Mouse (Mus musculus): ENCODE measurements around the gene 0610030E20Rik. TPM values are rescaled to one million over a fixed set of nuclear protein-coding genes. Genes with fewer than 3 reads are reported as not detected.

Gene 0610030E20Rik
- polyA plus RNA-seq, 1 experiment from 2014 or later, result 20.6 TPM

- ATAC-seq (ENCODE audit: low FRiP score), result no peak
- Histone ChIP-seq H3K36me3 (no peaks in the 10 kb centered on the region), H3K9me3 (no peaks in the 10 kb centered on the region), H3K27me3 (peaks cover 34% of the 10 kb centered on the region), H3K27ac (no peak overlapping the region), H3K4me3 (no peak overlapping the region), H3K4me1 (replicated peaks) (peaks cover 8% of the 10 kb centered on the region), H3K4me2 (no peak overlapping the region), H3K9ac (no peak overlapping the region)
- WGBS, result 84% methylated on average over 8 of the region's 8 CpGs
Measured at GRCm38 (mm10) chr6:72378510-72379234, 31.6 kb downstream of the 0610030E20Rik start.

- ATAC-seq (ENCODE audit: low FRiP score), result no peak
- WGBS, result 42% methylated on average over 7 of the region's 7 CpGs
- Histone ChIP-seq H3K4me1 (replicated peaks) (peaks cover 8% of the 10 kb centered on the region), H3K4me3 (peak overlapping the region; percentile 43; the same call in 1 of the 2 replicates), H3K36me3 (no peaks in the 10 kb centered on the region), H3K9ac (peak overlapping the region; percentile 70; the same call in 1 of the 2 replicates), H3K27me3 (peaks cover 34% of the 10 kb centered on the region), H3K9me3 (no peaks in the 10 kb centered on the region), H3K27ac (no peak overlapping the region), H3K4me2 (peak overlapping the region; percentile 59)
Measured at GRCm38 (mm10) chr6:72379377-72380130, 32.4 kb downstream of the 0610030E20Rik start.

DNA sequence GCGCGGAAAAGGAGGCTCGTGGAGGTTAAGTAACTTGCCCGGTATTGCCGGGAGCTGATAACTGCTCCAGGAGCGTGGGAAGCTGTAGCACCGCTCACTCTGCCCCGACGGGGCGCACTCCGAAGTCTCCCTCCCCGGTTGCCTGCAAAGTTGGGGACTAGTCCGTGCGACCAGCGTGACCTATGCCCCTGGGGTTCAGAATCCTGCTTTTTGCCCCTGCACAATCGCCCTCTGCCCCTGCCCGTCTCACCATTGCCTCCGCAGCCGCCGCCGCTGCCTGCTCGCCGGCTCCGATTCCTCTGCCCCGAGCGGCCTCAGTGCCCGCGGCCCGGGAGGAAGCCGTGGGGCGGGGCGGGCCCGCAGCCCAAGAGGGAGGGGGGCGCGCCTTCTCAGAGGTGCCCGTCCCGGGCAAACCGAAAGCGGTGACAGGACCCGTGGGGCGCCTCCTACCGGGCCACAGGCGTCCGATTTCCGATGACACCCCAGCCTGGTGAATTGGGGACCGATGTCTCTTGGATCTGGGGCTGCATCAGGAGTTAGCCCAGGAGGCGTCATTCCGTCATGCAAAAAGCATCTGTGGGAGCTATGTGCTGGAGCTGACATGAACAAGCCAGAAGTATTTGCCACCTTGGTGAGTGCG, 33.1 kb downstream of the 0610030E20Rik start, which contains the start of gene Vamp5:
Gene Vamp5 (minus strand): TSS at position 338 of the 640 bp plus-strand sequence.
- peak within 1 kb of the TSS; percentile 59 for H3K4me2 ChIP-seq
- 2% methylated on average over 48 of the region's 49 CpGs for WGBS
- no peak for ATAC-seq (ENCODE audit: low FRiP score)
- peaks cover 8% of the 10 kb centered on the region for H3K4me1 ChIP-seq (replicated peaks)
- H3K4me3 ChIP-seq, result peak within 1 kb of the TSS; percentile 43
- peak within 1 kb of the TSS; percentile 70 for H3K9ac ChIP-seq
- H3K9me3 ChIP-seq, result no peaks in the 10 kb centered on the region
- no peaks in the 10 kb centered on the region for H3K36me3 ChIP-seq
- H3K27ac ChIP-seq, result no peak within 1 kb of the TSS
- peaks cover 34% of the 10 kb centered on the region for H3K27me3 ChIP-seq

DNA sequence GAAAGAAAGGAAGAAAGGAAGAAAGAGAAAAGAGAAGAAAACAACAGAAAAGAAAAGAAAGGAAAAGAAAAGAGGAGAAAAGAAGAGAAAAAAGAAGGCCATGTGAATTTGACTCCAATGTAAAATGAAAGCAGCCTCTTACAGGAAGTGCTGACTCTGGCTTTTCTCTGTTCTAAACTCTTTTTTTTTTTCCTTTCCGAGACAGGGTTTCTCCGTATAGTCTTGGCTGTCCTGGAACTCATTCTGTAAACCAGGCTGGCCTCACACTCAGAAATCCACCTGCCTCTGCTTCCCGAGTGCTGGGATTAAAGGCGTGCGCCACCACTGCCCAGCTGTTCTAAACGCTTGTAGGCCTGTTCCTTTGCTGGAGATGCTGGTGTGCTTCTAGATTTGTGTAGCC, 35.4 kb downstream of the 0610030E20Rik start:
- WGBS, result 85% methylated on average over 6 of the region's 6 CpGs
- ATAC-seq (ENCODE audit: low FRiP score), result no peak
- no peaks in the 10 kb centered on the region for H3K36me3 ChIP-seq

DNA sequence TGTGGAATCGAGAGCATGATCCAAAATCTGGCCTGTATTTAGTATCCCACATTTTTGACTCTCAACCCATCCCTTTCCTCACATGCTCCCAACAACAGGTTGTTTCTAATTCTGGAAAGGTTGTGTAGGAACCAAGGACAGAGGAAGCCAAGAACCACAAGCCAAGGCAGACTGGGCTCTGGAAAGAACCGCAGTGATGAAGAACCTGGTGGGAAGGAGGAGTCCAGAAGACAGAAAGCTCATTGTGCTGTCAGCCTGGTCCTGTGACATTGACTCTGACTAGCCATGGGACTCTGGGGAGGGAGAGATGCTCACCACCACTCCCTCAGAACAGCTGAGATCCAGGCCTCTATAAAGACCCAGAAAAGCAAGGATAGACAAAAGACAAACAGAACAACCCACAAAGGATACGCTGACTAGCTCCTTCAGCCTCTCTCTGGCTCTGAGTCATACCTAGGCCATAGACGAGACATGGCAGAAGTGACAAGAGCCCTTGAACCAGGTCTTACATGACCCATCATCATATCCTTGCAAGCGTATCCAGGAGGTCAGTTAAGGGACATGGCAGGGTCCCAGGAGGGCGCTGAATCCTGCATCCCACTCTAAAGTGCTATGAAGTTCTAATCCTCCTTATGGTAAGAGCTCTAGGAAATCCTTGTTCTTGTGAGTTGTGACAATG, 36.2 kb downstream of the 0610030E20Rik start:
- 85% methylated on average over 6 of the region's 6 CpGs for WGBS

More for the DNA sequence above, 35.4 kb downstream of the 0610030E20Rik start:
- no peak overlapping the region for H3K27ac ChIP-seq
- H3K9ac ChIP-seq, result no peak overlapping the region
- no peak overlapping the region for H3K4me3 ChIP-seq
- H3K4me2 ChIP-seq, result no peak overlapping the region
- H3K4me1 ChIP-seq (replicated peaks), result peaks cover 8% of the 10 kb centered on the region
- peaks cover 35% of the 10 kb centered on the region for H3K27me3 ChIP-seq
- no peaks in the 10 kb centered on the region for H3K9me3 ChIP-seq

DNA sequence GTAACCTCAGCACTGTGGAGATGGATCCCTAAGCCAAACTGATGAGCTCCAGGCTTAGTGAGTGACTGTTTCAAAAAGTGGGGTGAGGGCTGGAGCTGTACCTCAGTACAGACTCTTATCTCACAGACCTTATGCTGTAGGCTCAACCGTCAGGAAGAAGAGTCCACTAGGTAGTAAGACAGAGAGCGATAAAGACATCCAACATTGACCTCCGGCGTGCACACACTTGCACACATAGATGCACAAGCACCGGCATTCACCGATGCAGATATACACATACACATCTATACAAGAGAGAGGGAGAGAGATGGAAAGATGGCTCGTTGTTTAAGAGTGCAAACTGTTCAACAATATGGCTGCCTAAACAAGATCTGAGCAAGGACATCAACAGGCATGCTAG, 36.8 kb downstream of the 0610030E20Rik start:
- Histone ChIP-seq H3K27me3 (peaks cover 35% of the 10 kb centered on the region), H3K4me3 (no peak overlapping the region), H3K4me1 (replicated peaks) (peaks cover 8% of the 10 kb centered on the region), H3K9me3 (no peaks in the 10 kb centered on the region), H3K9ac (no peak overlapping the region), H3K4me2 (no peak overlapping the region), H3K27ac (no peak overlapping the region), H3K36me3 (no peaks in the 10 kb centered on the region)
- no peak for ATAC-seq (ENCODE audit: low FRiP score)
- 94% methylated on average over 7 of the region's 7 CpGs for WGBS

More for the DNA sequence above, 36.2 kb downstream of the 0610030E20Rik start:
- ATAC-seq (ENCODE audit: low FRiP score), result no peak
- no peaks in the 10 kb centered on the region for H3K36me3 ChIP-seq
- H3K9me3 ChIP-seq, result no peaks in the 10 kb centered on the region
- no peak overlapping the region for H3K27ac ChIP-seq
- peaks cover 39% of the 10 kb centered on the region for H3K27me3 ChIP-seq
- peaks cover 8% of the 10 kb centered on the region for H3K4me1 ChIP-seq (replicated peaks)
- H3K9ac ChIP-seq, result no peak overlapping the region
- no peak overlapping the region for H3K4me3 ChIP-seq
- H3K4me2 ChIP-seq, result no peak overlapping the region

GRCm38 (mm10) chr6:72385258-72385657, 38.1 kb downstream of the 0610030E20Rik start:
- Histone ChIP-seq H3K4me1 (replicated peaks) (peaks cover 13% of the 10 kb centered on the region), H3K4me2 (no peak overlapping the region), H3K36me3 (no peaks in the 10 kb centered on the region), H3K27ac (no peak overlapping the region), H3K9me3 (no peaks in the 10 kb centered on the region), H3K4me3 (no peak overlapping the region), H3K27me3 (peaks cover 35% of the 10 kb centered on the region), H3K9ac (no peak overlapping the region)
- WGBS, result 88% methylated on average over 4 of the region's 4 CpGs
- ATAC-seq (ENCODE audit: low FRiP score), result no peak

GRCm38 (mm10) chr6:72386561-72386960, 39.4 kb downstream of the 0610030E20Rik start:
- 95% methylated on average over 2 of the region's 2 CpGs for WGBS
- Histone ChIP-seq H3K4me1 (replicated peaks) (peaks cover 12% of the 10 kb centered on the region), H3K36me3 (no peaks in the 10 kb centered on the region), H3K9ac (no peak overlapping the region), H3K9me3 (no peaks in the 10 kb centered on the region), H3K4me2 (no peak overlapping the region), H3K27me3 (peaks cover 34% of the 10 kb centered on the region), H3K27ac (no peak overlapping the region), H3K4me3 (no peak overlapping the region)
- ATAC-seq (ENCODE audit: low FRiP score), result no peak

- H3K4me1 ChIP-seq (replicated peaks), result peaks cover 12% of the 10 kb centered on the region
- ATAC-seq (ENCODE audit: low FRiP score), result no peak
- WGBS, result 75% methylated on average over 3 of the region's 3 CpGs
- no peak overlapping the region for H3K4me3 ChIP-seq
- no peaks in the 10 kb centered on the region for H3K9me3 ChIP-seq
- H3K36me3 ChIP-seq, result no peaks in the 10 kb centered on the region
- H3K4me2 ChIP-seq, result no peak overlapping the region
- H3K9ac ChIP-seq, result no peak overlapping the region
- H3K27ac ChIP-seq, result no peak overlapping the region
- H3K27me3 ChIP-seq, result peaks cover 32% of the 10 kb centered on the region
Measured at GRCm38 (mm10) chr6:72387816-72388215, 40.7 kb downstream of the 0610030E20Rik start.

DNA sequence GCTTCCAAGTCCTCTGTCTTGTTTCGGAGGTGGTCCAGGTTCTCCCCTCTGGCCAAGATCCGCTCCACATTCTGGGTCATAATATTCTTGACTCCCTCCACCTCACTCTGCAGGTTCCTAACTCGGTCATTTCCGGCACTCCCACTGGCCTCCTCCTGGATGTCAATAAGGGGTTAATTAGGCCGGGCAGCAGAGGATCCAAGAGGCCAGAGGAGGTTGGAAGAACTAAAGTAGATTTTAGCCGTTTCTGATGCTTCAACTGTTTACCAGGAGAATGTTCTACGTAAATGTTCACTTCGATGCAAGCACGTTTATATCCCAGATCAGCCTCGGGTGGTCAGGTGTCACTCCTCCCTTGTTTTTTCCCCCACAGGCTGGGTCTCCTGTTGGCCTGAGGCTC, 41.1 kb downstream of the 0610030E20Rik start:
- Histone ChIP-seq H3K9ac (no peak overlapping the region), H3K27ac (no peak overlapping the region), H3K27me3 (peaks cover 32% of the 10 kb centered on the region), H3K4me2 (no peak overlapping the region), H3K9me3 (no peaks in the 10 kb centered on the region), H3K36me3 (no peaks in the 10 kb centered on the region), H3K4me1 (replicated peaks) (peaks cover 12% of the 10 kb centered on the region), H3K4me3 (no peak overlapping the region)
- WGBS, result 76% methylated on average over 10 of the region's 10 CpGs
- no peak for ATAC-seq (ENCODE audit: low FRiP score)

- no peaks in the 10 kb centered on the region for H3K36me3 ChIP-seq
- no peak for ATAC-seq (ENCODE audit: low FRiP score)
- H3K4me3 ChIP-seq, result no peak overlapping the region
- peaks cover 12% of the 10 kb centered on the region for H3K4me1 ChIP-seq (replicated peaks)
- H3K9me3 ChIP-seq, result no peaks in the 10 kb centered on the region
- no peak overlapping the region for H3K4me2 ChIP-seq
- H3K9ac ChIP-seq, result no peak overlapping the region
- WGBS, result 91% methylated on average over 6 of the region's 6 CpGs
- H3K27me3 ChIP-seq, result peaks cover 32% of the 10 kb centered on the region
- no peak overlapping the region for H3K27ac ChIP-seq
Measured at GRCm38 (mm10) chr6:72388791-72389329, 41.7 kb downstream of the 0610030E20Rik start.
